Mouse (Mus musculus) forebrain, embryonic 10.5 days (tissue): ENCODE measurements around the gene Neu2. TPM values are rescaled to one million over a fixed set of nuclear protein-coding genes. Genes with fewer than 3 reads are reported as not detected.
"Not testable (repeated sequence)": the region's sequence is repeated elsewhere in the genome, so short reads cannot be mapped to it uniquely, and the experiment has no call there.

Experiments used
- DNase-seq: peaks from one replicate; pipeline ENCODE4 v3.0.0-alpha.2; 2017; ENCODE audit warnings: low spot score; ENCODE audit errors: extremely low spot score
- H3K27ac ChIP-seq: fragments of 300-500 bp; sonication (generic); 2 replicates; pipeline ENCODE4 v1.5.1; 2016; ENCODE audit warnings: mild to moderate bottlenecking
- H3K27me3 ChIP-seq: fragments of 300-500 bp; sonication (generic); 2 replicates; pipeline ENCODE4 v1.6.1; 2016; ENCODE audit warnings: mild to moderate bottlenecking; ENCODE audit not compliant: poor library complexity, severe bottlenecking
- H3K36me3 ChIP-seq: fragments of 300-500 bp; sonication (generic); replicated peaks from 2 replicates; pipeline ENCODE4 v1.6.1; 2016; ENCODE audit warnings: mild to moderate bottlenecking, moderate library complexity
- H3K4me1 ChIP-seq: fragments of 300-500 bp; sonication (generic); 2 replicates; pipeline ENCODE4 v1.6.1; 2016
- H3K4me3 ChIP-seq: fragments of 300-500 bp; sonication (generic); 2 replicates; pipeline ENCODE4 v1.5.1; 2016; ENCODE audit warnings: mild to moderate bottlenecking, moderate library complexity
- H3K9me3 ChIP-seq: fragments of 300-500 bp; sonication (generic); 2 replicates; pipeline ENCODE4 v1.6.1; 2016; ENCODE audit warnings: mild to moderate bottlenecking, moderate library complexity
- WGBS: fragments of 180-500 bp; shearing (Covaris S2); methylation state at CpG from one replicate; pipeline ENCODE4 v1.1.7; 2016; 5-methylcytosine and 5-hydroxymethylcytosine counted together
- polyA plus RNA-seq: library from polyadenylated mRNA; unstranded; fragments of >200 nt; fragmentation: Nextera tagmentation; extraction: Ambion mirVana; gene quantifications from 2 replicates; pipeline ENCODE4 v1.2.1, GENCODE M21; 2016

The Neu2 gene
- polyA plus RNA-seq, result not detected in 2 replicates

DNA sequence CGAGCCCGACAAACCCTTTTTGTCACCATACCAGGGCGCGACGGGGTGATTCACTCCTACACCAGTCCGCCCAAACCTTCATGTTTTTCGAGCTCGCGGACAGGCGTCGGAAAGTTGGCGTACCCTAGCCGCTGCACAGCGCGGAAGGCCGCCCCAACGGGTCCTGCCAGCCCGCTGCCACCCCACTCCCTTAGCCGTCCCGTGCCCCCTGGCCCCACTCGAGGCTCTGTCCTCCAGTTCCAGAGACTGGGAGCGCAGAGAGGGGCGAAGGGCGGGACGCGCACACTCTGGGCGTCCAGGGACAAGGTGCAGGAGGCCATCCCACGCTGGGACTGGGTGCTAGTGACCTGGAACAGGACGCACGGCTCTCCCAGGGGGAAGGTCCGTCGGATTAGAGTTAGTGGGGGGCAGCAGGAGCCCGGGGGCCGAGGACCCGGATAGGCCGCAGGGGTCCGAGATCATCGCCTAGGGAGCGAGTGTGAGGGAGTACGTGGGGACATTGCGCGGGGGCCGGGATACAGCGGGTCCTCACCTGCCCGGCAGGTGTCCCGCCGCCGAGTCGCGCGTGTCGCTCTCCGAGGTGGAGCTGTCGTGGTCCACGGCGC, at the start of gene Neu2:
TSS of gene Neu2 (plus strand) at position 329 of the 605 bp plus-strand sequence.
- DNase-seq, result peak; percentile 40

DNA sequence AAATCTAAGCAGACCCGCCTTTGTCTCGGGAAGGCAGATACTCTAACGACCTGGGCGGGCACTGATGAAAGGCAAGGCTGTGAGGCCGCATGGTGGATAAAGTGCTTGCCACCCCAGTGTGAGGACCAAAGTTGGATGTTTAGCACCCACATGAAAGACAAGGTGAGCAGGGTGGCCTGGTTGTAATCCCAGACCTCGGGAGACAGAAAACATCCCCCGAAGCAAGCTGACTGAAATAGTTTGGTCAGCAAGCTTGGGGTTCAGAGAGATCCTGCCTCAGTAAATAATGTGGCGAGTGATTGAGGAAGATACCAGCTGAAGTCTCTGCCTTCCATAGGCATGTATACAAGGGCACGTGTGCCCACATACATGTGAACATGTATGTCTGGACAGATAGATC, 42.2 kb upstream of the Neu2 start:
- Histone ChIP-seq H3K27me3 (peaks cover 22% of the 10 kb centered on the region; the same call in 1 of the 2 replicates), H3K9me3 (no peaks in the 10 kb centered on the region), H3K27ac (no peak overlapping the region), H3K36me3 (no peaks in the 10 kb centered on the region), H3K4me3 (no peak overlapping the region), H3K4me1 (peaks cover 5% of the 10 kb centered on the region; the same call in 1 of the 2 replicates)
- no peak for DNase-seq
- WGBS, result 85% methylated on average over 9 of the region's 9 CpGs

More for the DNA sequence above, at the start of gene Neu2:
- WGBS, result 1% methylated on average over 56 of the region's 56 CpGs
- Histone ChIP-seq H3K9me3 (no peaks in the 10 kb centered on the region), H3K4me3 (peak within 1 kb of the TSS; percentile 79), H3K4me1 (peaks cover 18% of the 10 kb centered on the region), H3K27ac (peak within 1 kb of the TSS; percentile 84), H3K27me3 (peaks cover 59% of the 10 kb centered on the region), H3K36me3 (no peaks in the 10 kb centered on the region)

- Histone ChIP-seq H3K4me1 (peaks cover 5% of the 10 kb centered on the region; the same call in 1 of the 2 replicates), H3K4me3 (no peak overlapping the region), H3K27ac (no peak overlapping the region), H3K9me3 (no peaks in the 10 kb centered on the region), H3K36me3 (no peaks in the 10 kb centered on the region), H3K27me3 (peaks cover 26% of the 10 kb centered on the region; the same call in 1 of the 2 replicates)
- no peak for DNase-seq
- WGBS, result 83% methylated on average over 6 of the region's 6 CpGs
These were observed 41.4 kb upstream of the Neu2 start for GRCm38 (mm10) chr1:87468321-87468720.

- not testable (repeated sequence) for H3K9me3 ChIP-seq, H3K36me3 ChIP-seq, DNase-seq, H3K4me1 ChIP-seq, H3K4me3 ChIP-seq, H3K27ac ChIP-seq
- 43% methylated on average over 9 of the region's 10 CpGs for WGBS
- peaks cover 40% of the 10 kb centered on the region for H3K27me3 ChIP-seq
These were observed 39.7 kb upstream of the Neu2 start, which contains the start of gene Snorc for GRCm38 (mm10) chr1:87469971-87470370. TSS of gene Snorc (plus strand) at chr1:87470271.

GRCm38 (mm10) chr1:87471914-87472313, 37.8 kb upstream of the Neu2 start:
- 80% methylated on average over 7 of the region's 7 CpGs for WGBS
- peaks cover 59% of the 10 kb centered on the region for H3K27me3 ChIP-seq

DNA sequence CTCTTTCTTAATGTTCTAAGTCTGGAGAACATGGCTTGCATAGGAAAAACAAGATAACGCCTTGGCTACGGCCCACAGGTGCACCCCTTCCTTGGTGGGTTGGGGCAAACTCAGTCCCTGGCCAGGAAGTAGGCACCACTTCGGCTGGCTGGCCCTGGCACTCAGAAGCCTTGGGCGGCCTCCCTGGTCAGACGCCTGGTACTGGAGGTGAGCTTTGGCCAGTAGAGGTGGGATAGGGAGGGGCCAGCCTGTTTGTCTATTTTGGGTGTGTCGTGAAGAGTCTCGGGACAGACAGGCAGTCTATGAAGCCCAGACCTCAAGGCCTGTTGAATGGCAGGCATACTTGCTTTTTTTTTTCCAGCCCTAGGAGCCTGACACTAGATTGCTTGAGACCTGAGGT, 37.1 kb upstream of the Neu2 start:
- no peaks in the 10 kb centered on the region for H3K36me3 ChIP-seq
- H3K27ac ChIP-seq, result no peak overlapping the region
- no peak for DNase-seq
- WGBS, result 87% methylated on average over 7 of the region's 7 CpGs
- no peaks in the 10 kb centered on the region for H3K9me3 ChIP-seq
- H3K4me3 ChIP-seq, result no peak overlapping the region
- H3K27me3 ChIP-seq, result peaks cover 66% of the 10 kb centered on the region
- peaks cover 18% of the 10 kb centered on the region for H3K4me1 ChIP-seq

More at GRCm38 (mm10) chr1:87471914-87472313, 37.8 kb upstream of the Neu2 start:
- Histone ChIP-seq H3K4me1 (peaks cover 18% of the 10 kb centered on the region), H3K4me3 (no peak overlapping the region), H3K9me3 (no peaks in the 10 kb centered on the region), H3K36me3 (no peaks in the 10 kb centered on the region), H3K27ac (no peak overlapping the region)
- DNase-seq, result no peak

DNA sequence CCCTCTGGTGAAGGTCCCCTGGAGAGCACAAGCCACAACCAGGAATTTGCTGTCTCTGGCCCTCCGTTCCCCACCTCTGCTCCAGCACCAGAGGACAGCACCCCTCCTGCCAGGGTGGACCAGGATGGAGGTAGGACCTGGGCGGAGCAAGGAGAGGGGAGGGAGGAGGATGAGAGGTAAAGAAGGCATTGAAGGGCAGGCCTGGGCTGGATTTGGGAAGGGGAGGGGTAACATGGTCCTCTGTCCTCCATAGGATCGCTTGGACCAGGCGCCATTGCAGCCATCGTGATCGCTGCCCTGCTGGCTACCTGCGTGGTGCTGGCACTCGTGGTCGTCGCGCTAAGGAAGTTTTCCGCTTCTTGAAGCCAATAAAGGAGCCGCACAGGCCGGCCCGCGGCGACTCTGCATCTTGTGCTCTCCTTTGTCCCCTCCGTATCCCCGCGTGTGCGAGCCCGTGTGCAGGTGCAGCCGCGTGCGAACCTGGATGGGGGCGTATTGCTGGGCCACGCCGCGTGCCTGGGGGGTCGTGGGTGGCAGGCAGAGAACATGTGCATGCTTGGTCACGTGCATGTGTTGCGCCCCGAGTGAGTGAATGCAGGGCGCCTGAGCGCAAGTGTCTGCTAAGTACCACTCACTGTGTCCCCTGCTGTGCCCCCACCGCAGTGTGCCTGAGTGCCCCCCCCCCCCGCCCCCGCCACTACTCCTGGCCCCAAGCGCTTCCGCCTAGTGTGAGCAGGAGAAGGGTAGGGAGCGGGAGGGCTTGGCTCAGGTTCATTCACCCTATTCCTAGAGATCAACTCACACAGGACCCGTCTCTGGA, 34.4 kb upstream of the Neu2 start:
- H3K4me3 ChIP-seq, result peak overlapping the region; percentile 53
- peak; percentile 29 for DNase-seq
- no peaks in the 10 kb centered on the region for H3K36me3 ChIP-seq
- peaks cover 14% of the 10 kb centered on the region for H3K4me1 ChIP-seq
- H3K9me3 ChIP-seq, result no peaks in the 10 kb centered on the region
- WGBS, result 3% methylated on average over 42 of the region's 42 CpGs
- H3K27ac ChIP-seq, result peak overlapping the region; percentile 80
- peaks cover 65% of the 10 kb centered on the region for H3K27me3 ChIP-seq

GRCm38 (mm10) chr1:87482546-87482945, 27.1 kb upstream of the Neu2 start:
- WGBS, result 89% methylated on average over 4 of the region's 4 CpGs
- Histone ChIP-seq H3K4me3 (no peak overlapping the region), H3K9me3 (no peaks in the 10 kb centered on the region), H3K27ac (no peak overlapping the region), H3K4me1 (no peaks in the 10 kb centered on the region), H3K27me3 (peaks cover 2% of the 10 kb centered on the region; the same call in 1 of the 2 replicates), H3K36me3 (no peaks in the 10 kb centered on the region)
- no peak for DNase-seq

- H3K9me3 ChIP-seq, result no peaks in the 10 kb centered on the region
- H3K27me3 ChIP-seq, result no peaks in the 10 kb centered on the region
- no peaks in the 10 kb centered on the region for H3K36me3 ChIP-seq
- H3K27ac ChIP-seq, result no peak overlapping the region
- WGBS, result 84% methylated on average over 6 of the region's 6 CpGs
- no peak for DNase-seq
- H3K4me1 ChIP-seq, result no peaks in the 10 kb centered on the region
- no peak overlapping the region for H3K4me3 ChIP-seq
These were observed 23.3 kb upstream of the Neu2 start for GRCm38 (mm10) chr1:87486386-87486785.

DNA sequence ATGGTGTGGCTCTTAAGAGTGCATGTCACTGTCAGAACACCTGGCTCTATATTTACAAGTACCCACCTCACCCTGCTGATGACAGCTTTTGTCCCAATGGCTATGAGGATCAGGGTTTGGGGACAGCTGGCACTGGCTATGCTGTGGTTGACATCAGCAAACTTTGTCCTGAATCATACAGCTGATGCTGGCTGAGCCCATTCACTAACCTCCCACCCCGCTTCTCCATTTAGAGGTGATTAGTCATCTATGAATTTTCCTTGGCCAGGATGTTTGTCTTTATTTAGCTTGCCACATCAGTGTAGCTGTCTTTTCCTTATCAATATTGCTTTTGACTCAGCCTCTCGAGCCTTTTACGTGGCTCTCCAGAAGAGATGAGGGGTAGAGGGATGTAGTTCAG, 17.4 kb upstream of the Neu2 start:
- Histone ChIP-seq H3K9me3 (no peaks in the 10 kb centered on the region), H3K27me3 (no peaks in the 10 kb centered on the region), H3K4me3 (no peak overlapping the region), H3K27ac (no peak overlapping the region), H3K4me1 (peaks cover 5% of the 10 kb centered on the region; the same call in 1 of the 2 replicates), H3K36me3 (no peaks in the 10 kb centered on the region)
- DNase-seq, result no peak
- WGBS, result 95% methylated on average over 3 of the region's 3 CpGs

- 70% methylated on average over 4 of the region's 4 CpGs for WGBS
- no peak for DNase-seq
- Histone ChIP-seq H3K27me3 (no peaks in the 10 kb centered on the region), H3K27ac (no peak overlapping the region), H3K9me3 (no peaks in the 10 kb centered on the region), H3K4me3 (no peak overlapping the region), H3K36me3 (no peaks in the 10 kb centered on the region), H3K4me1 (peaks cover 5% of the 10 kb centered on the region; the same call in 1 of the 2 replicates)
These were observed 16.1 kb upstream of the Neu2 start for GRCm38 (mm10) chr1:87493542-87493941.

GRCm38 (mm10) chr1:87505524-87505923, 4.2 kb upstream of the Neu2 start:
- Histone ChIP-seq H3K4me3 (no peak overlapping the region), H3K4me1 (peaks cover 31% of the 10 kb centered on the region), H3K36me3 (no peaks in the 10 kb centered on the region), H3K27ac (no peak overlapping the region), H3K27me3 (peaks cover 38% of the 10 kb centered on the region), H3K9me3 (no peaks in the 10 kb centered on the region)
- DNase-seq, result no peak
- 92% methylated on average over 4 of the region's 4 CpGs for WGBS

DNA sequence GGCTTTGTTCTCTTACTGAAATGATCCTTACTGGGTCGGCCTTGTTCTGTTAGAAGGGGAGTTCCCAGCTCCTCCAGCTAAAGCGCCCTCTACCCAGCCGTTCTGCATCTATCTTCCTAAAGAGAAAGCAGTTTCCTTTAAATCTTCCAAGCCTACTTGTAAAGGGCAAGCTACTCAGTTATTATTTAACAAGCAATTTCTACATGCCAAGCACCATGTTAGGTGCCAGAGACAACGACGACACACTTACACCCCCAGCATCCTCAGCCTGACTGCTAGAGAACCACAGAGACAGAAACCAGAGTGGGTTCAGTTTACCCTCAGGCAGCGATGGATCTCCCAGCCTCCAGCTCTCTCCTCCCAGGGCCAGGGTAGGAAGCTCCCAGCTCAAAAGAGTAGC, 1.8 kb upstream of the Neu2 start:
- H3K27ac ChIP-seq, result no peak overlapping the region
- H3K9me3 ChIP-seq, result no peaks in the 10 kb centered on the region
- H3K27me3 ChIP-seq, result peaks cover 59% of the 10 kb centered on the region

More for the DNA sequence above, 1.8 kb upstream of the Neu2 start:
- H3K36me3 ChIP-seq, result no peaks in the 10 kb centered on the region
- no peak overlapping the region for H3K4me3 ChIP-seq
- peaks cover 33% of the 10 kb centered on the region for H3K4me1 ChIP-seq
- 62% methylated on average over 6 of the region's 6 CpGs for WGBS
- no peak for DNase-seq
